Mouse (Mus musculus) brain, embryonic 14.5 days (tissue): Measurements from ENCODE around the gene Gm6793.

ENCODE experiments used
- CTCF ChIP-seq: fragments of 200-500 bp; IDR thresholded peaks from 2 replicates; pipeline ENCODE4 v1.5.1; 2012; ENCODE audit warnings: inconsistent platforms, mild to moderate bottlenecking, moderate library complexity, borderline replicate concordance; ENCODE audit not compliant: insufficient read depth, insufficient read length; ENCODE audit errors: extremely low read depth
- POLR2A ChIP-seq: fragments of 200-500 bp; IDR thresholded peaks from 2 replicates; pipeline ENCODE4 v1.6.1; 2012; ENCODE audit warnings: mild to moderate bottlenecking, inconsistent platforms, borderline replicate concordance; ENCODE audit not compliant: poor library complexity, insufficient read depth, insufficient read length, severe bottlenecking; ENCODE audit errors: extremely low read depth

DNA sequence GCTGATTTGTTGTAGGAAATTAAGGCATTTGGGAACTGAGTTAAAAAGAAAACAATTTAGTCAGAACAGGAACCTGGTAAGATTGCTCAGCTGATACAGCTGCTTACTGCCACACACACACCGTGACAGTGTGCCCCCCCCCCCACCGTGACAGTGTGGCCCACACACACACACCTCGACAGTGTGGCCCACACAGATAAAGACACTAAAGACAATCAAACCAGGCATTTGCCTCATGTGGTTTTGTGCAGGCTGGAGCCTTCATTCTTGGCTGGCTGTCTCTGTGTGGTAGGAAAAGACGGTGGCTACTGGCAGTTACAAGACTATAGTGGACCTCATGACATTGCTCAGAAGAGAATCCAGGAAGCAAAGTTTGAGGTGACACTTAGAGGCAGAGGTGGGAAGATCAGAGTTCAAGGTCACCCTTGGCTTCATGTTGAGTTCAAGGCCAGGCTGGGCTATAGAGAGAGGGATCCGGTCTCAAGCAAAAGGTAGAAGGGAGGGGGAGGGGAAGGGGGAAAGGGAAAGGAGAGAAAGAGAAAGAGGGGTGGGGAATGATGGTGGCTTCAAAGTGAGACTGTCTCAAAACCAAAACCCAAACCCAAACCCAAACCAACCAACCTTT is 47.5 kb downstream of the Gm6793 start:
- TF ChIP-seq CTCF (no peak), POLR2A (no peak)
